Mouse (Mus musculus): ENCODE measurements around the gene Tpx2.

DNA sequence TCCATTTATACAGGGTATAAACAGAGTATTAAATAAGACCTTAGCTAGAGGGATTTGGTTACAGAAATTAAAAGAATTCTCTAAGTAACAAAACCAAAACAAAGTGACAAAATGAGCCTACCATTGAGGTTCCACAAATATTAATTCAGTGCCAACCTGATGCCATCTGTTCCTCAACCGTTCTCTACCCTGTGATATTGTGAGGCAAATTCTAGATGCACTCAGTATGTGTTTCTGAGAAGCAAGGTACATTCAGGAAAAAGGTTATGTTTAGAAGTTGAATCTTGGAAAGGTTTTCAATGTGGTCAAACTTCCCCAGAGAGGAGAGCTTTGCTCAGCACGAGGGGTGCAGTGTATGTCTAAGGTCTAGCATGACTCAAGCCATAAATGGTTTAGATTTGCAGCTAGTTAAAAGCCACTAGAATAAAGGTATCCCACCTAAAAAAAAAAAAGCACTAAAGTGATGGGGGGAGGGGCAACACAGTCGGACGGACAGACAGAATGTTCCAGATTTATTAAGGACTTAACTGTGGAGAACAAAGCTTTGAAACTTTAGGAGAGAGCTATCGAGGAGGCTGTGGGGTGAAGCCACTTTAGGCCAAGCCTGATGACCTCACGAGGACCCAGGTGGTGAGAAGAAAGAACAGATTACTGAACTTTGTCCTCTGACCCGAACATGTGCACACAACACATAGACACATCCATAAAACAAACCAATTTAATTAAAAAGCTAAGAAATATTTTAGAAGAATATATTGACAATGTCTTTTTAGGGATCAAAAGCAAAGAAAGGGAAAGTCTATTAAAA lies 47.6 kb upstream of the Tpx2 start:
- no peak for TF ChIP-seq CTCF (IDR thresholded peaks at IDR 0.05; ENCODE audit: control insufficient read depth, insufficient read depth, insufficient read length)
- no peak for TF ChIP-seq USF1 (IDR thresholded peaks at IDR 0.05; ENCODE audit: low read depth)
- TF ChIP-seq CEBPB (IDR thresholded peaks at IDR 0.05; ENCODE audit: low read depth): no peak
- TF ChIP-seq MAX (IDR thresholded peaks at IDR 0.05): no peak
- TF ChIP-seq MYOD1 (IDR thresholded peaks at IDR 0.05; ENCODE audit: control insufficient read depth, insufficient read length, low read depth): no peak
- no peak for TF ChIP-seq MYOG (IDR thresholded peaks at IDR 0.05; ENCODE audit: control insufficient read depth, extremely low read depth, insufficient read length)
- no peak for TF ChIP-seq FOSL1 (IDR thresholded peaks at IDR 0.05; ENCODE audit: insufficient read depth, low read length, poor library complexity, severe bottlenecking)

All from C2C12 (cell line).